Mouse (Mus musculus) lung, postnatal 0 days (tissue): ENCODE data around the gene Slc12a6. TPM values are rescaled to one million over a fixed set of nuclear protein-coding genes. Genes with fewer than 3 reads are reported as not detected.
"Not testable (repeated sequence)": the region's sequence is repeated elsewhere in the genome, so short reads cannot be mapped to it uniquely, and the experiment has no call there.

Source experiments
- ATAC-seq: fragments of 200-750 bp; cut with Nextera tagmentation; 2 replicates; pipeline ENCODE4 v1.8.0; 2017; ENCODE audit warnings: moderate library complexity
- DNase-seq: peaks from one replicate; pipeline ENCODE4 v3.0.0-alpha.2; 2016; ENCODE audit warnings: low spot score
- H3K27ac ChIP-seq: fragments of 300-500 bp; sonication (generic); 2 replicates; pipeline ENCODE4 v1.5.1; 2014; ENCODE audit warnings: antibody characterized with exemption, mild to moderate bottlenecking, low read length, mixed read lengths
- H3K27me3 ChIP-seq: fragments of 300-500 bp; sonication (generic); replicated peaks from 2 replicates; pipeline ENCODE4 v1.6.1; 2014; ENCODE audit warnings: low read length, mixed read lengths; ENCODE audit not compliant: insufficient read depth
- H3K36me3 ChIP-seq: fragments of 300-500 bp; sonication (generic); 2 replicates; pipeline ENCODE4 v1.6.1; 2014; ENCODE audit warnings: low read length, mixed read lengths; ENCODE audit not compliant: insufficient read depth
- H3K4me1 ChIP-seq: fragments of 300-500 bp; sonication (generic); 2 replicates; pipeline ENCODE4 v1.6.1; 2014; ENCODE audit warnings: antibody characterized with exemption, low read depth, low read length, mixed read lengths; ENCODE audit not compliant: insufficient read depth
- H3K4me2 ChIP-seq: fragments of 300-500 bp; sonication (generic); replicated peaks from 2 replicates; pipeline ENCODE4 v1.6.1; 2014; ENCODE audit warnings: low read depth, mild to moderate bottlenecking, low read length, moderate library complexity, mixed read lengths
- H3K4me3 ChIP-seq: fragments of 300-500 bp; sonication (generic); 2 replicates; pipeline ENCODE4 v1.5.1; 2014; ENCODE audit warnings: low read depth, low read length
- H3K9ac ChIP-seq: fragments of 300-500 bp; sonication (generic); replicated peaks from 2 replicates; pipeline ENCODE4 v1.6.1; 2014; ENCODE audit warnings: low read depth, mild to moderate bottlenecking
- H3K9me3 ChIP-seq: fragments of 300-500 bp; sonication (generic); 2 replicates; pipeline ENCODE4 v1.6.1; 2016; ENCODE audit warnings: low read length, mixed read lengths
- CTCF ChIP-seq: IDR thresholded peaks from 2 replicates; pipeline ENCODE4 v1.5.1; 2016; ENCODE audit warnings: antibody characterized with exemption, mild to moderate bottlenecking
- EP300 ChIP-seq: IDR thresholded peaks from 2 replicates; pipeline ENCODE4 v1.6.1; 2016; ENCODE audit warnings: antibody characterized with exemption, mild to moderate bottlenecking, control low read depth
- WGBS: fragments of 180-500 bp; shearing (Covaris S2); extraction: QIAGEN DNeasy Blood & Tissue Kit; methylation state at CpG from one replicate; pipeline ENCODE4 v1.1.7; 2014; 5-methylcytosine and 5-hydroxymethylcytosine counted together
- polyA plus RNA-seq: library from polyadenylated mRNA; unstranded; fragments of >200 nt; fragmentation: Nextera tagmentation; extraction: Ambion mirVana; gene quantifications from 2 replicates; pipeline ENCODE4 v1.2.1, GENCODE M21; 2015

Gene Slc12a6
- polyA plus RNA-seq, 1 experiment from 2014 or later, result 9.0 TPM

DNA sequence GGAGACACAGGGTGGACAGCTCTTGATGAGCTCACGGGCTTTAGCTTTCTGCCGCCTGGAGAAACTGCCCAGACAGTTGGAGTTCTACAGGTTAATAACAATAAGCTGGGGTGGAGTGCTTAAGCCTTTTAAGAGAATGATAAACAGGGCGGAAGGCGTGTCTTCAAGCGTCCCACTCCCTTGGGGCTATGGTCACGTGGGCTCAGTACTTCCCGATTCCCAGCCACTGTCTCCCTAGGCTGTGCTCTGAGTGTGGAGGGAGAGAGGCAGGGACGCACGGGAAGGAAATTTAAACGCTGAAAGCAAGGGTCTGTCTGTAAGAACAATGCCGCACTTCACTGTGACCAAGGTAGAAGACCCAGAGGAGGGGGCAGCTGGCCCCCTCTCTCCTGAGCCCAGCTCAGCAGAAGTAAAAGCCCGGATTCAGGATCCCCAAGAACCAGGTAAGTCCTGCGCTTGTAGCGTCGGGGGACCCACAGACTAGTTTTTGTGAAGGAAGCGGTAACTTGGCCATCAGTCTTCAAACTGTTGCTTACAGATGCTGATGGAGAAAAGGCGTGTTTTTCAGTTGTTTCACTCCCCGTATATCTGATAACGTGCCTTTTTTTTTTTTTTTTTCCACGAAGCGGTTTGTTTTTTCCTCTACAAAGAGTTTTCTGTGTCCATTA lies 18.9 kb downstream of the Slc12a6 start:
- 0 out of 2 replicates have a peak overlapping the region, but pooled peaks have one; percentile 15 for H3K27ac ChIP-seq
- peak overlapping the region; percentile 58 for H3K9ac ChIP-seq
- 4% methylated on average over 21 of the region's 21 CpGs for WGBS
- no peaks in the 10 kb centered on the region for H3K9me3 ChIP-seq
- peak overlapping the region; percentile 41 for H3K4me3 ChIP-seq
- no peaks in the 10 kb centered on the region for H3K36me3 ChIP-seq
- TF ChIP-seq EP300 (no peak), CTCF (no peak)
- H3K27me3 ChIP-seq, result no peaks in the 10 kb centered on the region
- DNase-seq (peak; percentile 89), ATAC-seq (peak; percentile 99)
- H3K4me2 ChIP-seq, result peak overlapping the region; percentile 86
- H3K4me1 ChIP-seq, result peaks cover 6% of the 10 kb centered on the region; the same call in 1 of the 2 replicates

- H3K9me3 ChIP-seq, result no peaks in the 10 kb centered on the region
- WGBS, result 47% methylated on average over 6 of the region's 6 CpGs
- TF ChIP-seq EP300 (no peak), CTCF (no peak)
- DNase-seq (no peak), ATAC-seq (no peak)
- H3K9ac ChIP-seq, result peak overlapping the region; percentile 58; the same call in 1 of the 2 replicates
- H3K36me3 ChIP-seq, result no peaks in the 10 kb centered on the region
- no peaks in the 10 kb centered on the region for H3K27me3 ChIP-seq
- H3K4me1 ChIP-seq, result peaks cover 6% of the 10 kb centered on the region; the same call in 1 of the 2 replicates
- H3K4me3 ChIP-seq, result peak overlapping the region; percentile 41; the same call in 1 of the 2 replicates
- H3K4me2 ChIP-seq, result peak overlapping the region; percentile 86
- H3K27ac ChIP-seq, result no peak overlapping the region
Observed at GRCm38 (mm10) chr2:112285031-112285390, 19.4 kb downstream of the Slc12a6 start.

GRCm38 (mm10) chr2:112286062-112286461 lies 20.4 kb downstream of the Slc12a6 start:
- not testable (repeated sequence) for H3K9me3 ChIP-seq, H3K27me3 ChIP-seq, H3K4me3 ChIP-seq, H3K4me1 ChIP-seq, H3K36me3 ChIP-seq, DNase-seq, H3K27ac ChIP-seq, H3K9ac ChIP-seq, H3K4me2 ChIP-seq, ATAC-seq
- WGBS, result 100% methylated on average over 1 of the region's 1 CpGs

- H3K9ac ChIP-seq, result no peak overlapping the region
- no peaks in the 10 kb centered on the region for H3K9me3 ChIP-seq
- peaks cover 6% of the 10 kb centered on the region; the same call in 1 of the 2 replicates for H3K4me1 ChIP-seq
- TF ChIP-seq CTCF, result no peak
- no peak overlapping the region for H3K4me3 ChIP-seq
- DNase-seq (no peak), ATAC-seq (no peak)
- H3K36me3 ChIP-seq, result no peaks in the 10 kb centered on the region
- no peaks in the 10 kb centered on the region for H3K27me3 ChIP-seq
- H3K27ac ChIP-seq, result no peak overlapping the region
- no peak overlapping the region for H3K4me2 ChIP-seq
- WGBS, result 58% methylated on average over 4 of the region's 4 CpGs
Observed at GRCm38 (mm10) chr2:112287059-112287458, 21.4 kb downstream of the Slc12a6 start.

- Histone ChIP-seq H3K36me3 (no peaks in the 10 kb centered on the region), H3K27ac (no peak overlapping the region), H3K4me2 (no peak overlapping the region), H3K4me3 (no peak overlapping the region), H3K4me1 (peaks cover 3% of the 10 kb centered on the region; the same call in 1 of the 2 replicates), H3K9ac (no peak overlapping the region), H3K9me3 (no peaks in the 10 kb centered on the region), H3K27me3 (no peaks in the 10 kb centered on the region)
- no peak for TF ChIP-seq EP300
- no peak for TF ChIP-seq CTCF
- no peak for DNase-seq
- ATAC-seq, result no peak
- WGBS, result 79% methylated on average over 3 of the region's 3 CpGs
Observed at GRCm38 (mm10) chr2:112289507-112289906, 23.9 kb downstream of the Slc12a6 start.

GRCm38 (mm10) chr2:112292823-112293222 lies 27.2 kb downstream of the Slc12a6 start:
- DNase-seq (no peak), ATAC-seq (no peak)
- H3K9me3 ChIP-seq, result no peaks in the 10 kb centered on the region
- H3K27ac ChIP-seq, result no peak overlapping the region
- no peaks in the 10 kb centered on the region for H3K4me1 ChIP-seq
- H3K4me2 ChIP-seq, result no peak overlapping the region
- H3K9ac ChIP-seq, result no peak overlapping the region
- 83% methylated on average over 2 of the region's 2 CpGs for WGBS
- TF ChIP-seq EP300 (no peak), CTCF (no peak)
- H3K36me3 ChIP-seq, result no peaks in the 10 kb centered on the region
- no peaks in the 10 kb centered on the region for H3K27me3 ChIP-seq
- H3K4me3 ChIP-seq, result no peak overlapping the region
